Mouse (Mus musculus): ENCODE results near the gene Rabep1. TPM values are rescaled to one million over a fixed set of nuclear protein-coding genes. Genes with fewer than 3 reads are reported as not detected.

The Rabep1 gene
- polyA plus RNA-seq, 1 experiment from 2014 or later = 50.3 TPM

DNA sequence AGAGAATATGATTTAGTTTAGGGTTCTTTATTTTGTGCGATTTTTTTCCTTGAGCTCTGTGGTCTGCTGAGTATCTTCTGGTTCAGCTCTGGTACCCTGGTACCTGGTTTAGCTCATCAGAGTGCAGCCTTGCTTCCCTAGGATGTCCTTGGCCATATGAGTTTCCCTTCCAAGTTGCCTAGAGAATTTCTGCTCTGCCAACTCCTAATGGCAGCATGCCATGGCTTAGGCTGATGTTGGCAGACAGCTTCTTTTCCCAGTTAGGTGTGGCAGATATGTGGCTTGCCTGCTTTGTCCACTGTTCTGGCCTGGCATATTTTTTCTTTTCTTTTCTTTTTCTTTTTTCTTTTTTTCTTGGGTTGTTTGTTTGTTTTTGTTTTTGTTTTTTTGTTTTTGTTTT lies 25.8 kb downstream of the Rabep1 start:
- peak; percentile 71 for DNase-seq (ENCODE audit: low spot score)
- 80% methylated on average over 1 of the region's 1 CpGs for WGBS
- no peaks in the 10 kb centered on the region for H3K4me1 ChIP-seq (ENCODE audit: control insufficient read depth, insufficient read depth, low read length)

DNA sequence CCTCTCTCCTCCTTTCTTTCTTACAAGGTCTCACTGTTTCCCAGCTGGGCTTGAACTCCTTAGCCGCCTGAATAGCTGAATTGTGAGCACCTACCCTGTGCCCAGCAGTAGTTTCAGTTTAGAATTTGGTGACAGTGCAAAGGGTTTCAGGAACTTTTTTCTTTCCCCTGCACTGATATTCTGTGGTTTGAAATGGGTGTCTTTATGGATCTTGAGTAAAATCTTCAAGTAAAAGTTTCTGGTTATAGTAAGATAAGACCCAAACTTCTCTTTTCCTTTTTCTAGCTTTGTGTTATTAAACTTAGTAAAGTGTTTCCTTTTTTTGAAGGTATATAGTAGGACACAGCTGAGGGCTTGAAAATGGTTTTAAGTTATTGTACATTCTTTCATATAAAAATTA lies 26.5 kb downstream of the Rabep1 start:
- Histone ChIP-seq H3K27me3 (replicated peaks; ENCODE audit: control insufficient read depth, insufficient read depth, low read length) (no peaks in the 10 kb centered on the region), H3K36me3 (ENCODE audit: control insufficient read depth, insufficient read depth, low read length) (no peaks in the 10 kb centered on the region), H3K4me1 (ENCODE audit: control insufficient read depth, insufficient read depth, low read length) (no peaks in the 10 kb centered on the region), H3K9ac (ENCODE audit: low read length) (no peak overlapping the region), H3K27ac (ENCODE audit: low read depth, low read length) (no peak overlapping the region), H3K4me2 (ENCODE audit: low read length) (no peak overlapping the region), H3K4me3 (ENCODE audit: low read depth, low read length) (no peak overlapping the region), H3K9me3 (replicated peaks; ENCODE audit: control insufficient read depth, low read length) (no peaks in the 10 kb centered on the region)
- 51% methylated on average over 1 of the region's 1 CpGs for WGBS
- ATAC-seq (no peak), DNase-seq (ENCODE audit: low spot score) (no peak)

More for the DNA sequence above, 25.8 kb downstream of the Rabep1 start:
- no peaks in the 10 kb centered on the region for H3K27me3 ChIP-seq (replicated peaks; ENCODE audit: control insufficient read depth, insufficient read depth, low read length)
- H3K27ac ChIP-seq (ENCODE audit: low read depth, low read length) = no peak overlapping the region
- no peak overlapping the region for H3K9ac ChIP-seq (ENCODE audit: low read length)
- H3K4me2 ChIP-seq (ENCODE audit: low read length) = no peak overlapping the region
- no peaks in the 10 kb centered on the region for H3K36me3 ChIP-seq (ENCODE audit: control insufficient read depth, insufficient read depth, low read length)
- no peak overlapping the region for H3K4me3 ChIP-seq (ENCODE audit: low read depth, low read length)
- no peak for ATAC-seq
- no peaks in the 10 kb centered on the region for H3K9me3 ChIP-seq (replicated peaks; ENCODE audit: control insufficient read depth, low read length)

DNA sequence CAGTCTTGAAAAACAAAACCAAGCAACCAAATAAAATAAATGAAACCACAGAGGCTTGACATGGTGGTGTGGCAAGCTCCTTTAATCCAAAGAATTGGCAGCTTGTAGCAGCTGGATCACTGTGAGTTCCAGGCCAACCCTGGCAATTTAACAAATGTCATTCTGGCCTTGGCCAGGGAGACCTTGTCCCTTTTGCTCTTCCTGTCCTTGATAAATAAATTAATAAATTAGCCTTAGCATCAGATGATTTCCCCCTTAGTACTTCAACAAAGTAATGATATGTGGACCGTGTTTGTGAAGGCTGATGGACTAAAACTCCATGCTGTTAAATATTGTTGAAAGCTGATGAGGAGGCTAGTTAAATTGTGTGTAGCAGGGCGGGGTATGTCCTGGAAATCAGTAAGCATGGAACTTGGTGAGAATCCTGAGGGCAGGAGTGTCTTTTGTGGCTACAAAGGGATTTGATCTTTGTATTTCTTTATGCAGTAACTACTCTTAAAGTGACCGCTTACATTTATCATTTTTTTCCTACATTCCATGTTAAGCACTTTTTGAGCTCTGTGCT lies 27.3 kb downstream of the Rabep1 start:
- H3K4me3 ChIP-seq (ENCODE audit: low read depth, low read length) = no peak overlapping the region
- DNase-seq (ENCODE audit: low spot score) = no peak
- no peak overlapping the region for H3K4me2 ChIP-seq (ENCODE audit: low read length)
- no peaks in the 10 kb centered on the region for H3K27me3 ChIP-seq (replicated peaks; ENCODE audit: control insufficient read depth, insufficient read depth, low read length)
- H3K9me3 ChIP-seq (replicated peaks; ENCODE audit: control insufficient read depth, low read length) = no peaks in the 10 kb centered on the region
- ATAC-seq = no peak
- WGBS = 89% methylated on average over 3 of the region's 3 CpGs
- no peaks in the 10 kb centered on the region for H3K4me1 ChIP-seq (ENCODE audit: control insufficient read depth, insufficient read depth, low read length)
- no peak overlapping the region for H3K27ac ChIP-seq (ENCODE audit: low read depth, low read length)
- H3K9ac ChIP-seq (ENCODE audit: low read length) = no peak overlapping the region
- H3K36me3 ChIP-seq (ENCODE audit: control insufficient read depth, insufficient read depth, low read length) = no peaks in the 10 kb centered on the region

- ATAC-seq = no peak
- 93% methylated on average over 1 of the region's 1 CpGs for WGBS
Measured at GRCm38 (mm10) chr11:70873846-70874613, 29.5 kb downstream of the Rabep1 start.

DNA sequence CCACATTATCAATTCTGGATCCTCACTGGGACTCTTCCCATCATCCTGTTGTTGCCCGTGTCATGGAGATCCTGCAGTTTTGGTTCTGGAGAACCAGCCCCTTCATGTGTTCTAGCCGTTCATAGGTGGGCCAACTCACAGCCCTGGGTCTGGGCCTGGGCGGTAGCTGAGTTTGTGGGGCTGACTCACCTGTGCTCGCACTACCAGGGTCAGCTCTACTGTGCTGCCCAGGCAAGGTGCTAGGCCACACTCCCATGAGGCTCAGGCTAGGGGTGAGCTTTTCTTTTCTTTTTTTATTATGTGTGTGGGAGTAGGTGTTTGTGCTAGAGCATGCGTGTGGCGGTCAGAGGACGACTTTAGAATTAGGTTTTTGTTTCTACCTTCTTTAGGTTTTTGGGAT lies 33.1 kb downstream of the Rabep1 start:
- Histone ChIP-seq H3K27ac (ENCODE audit: low read depth, low read length) (no peak overlapping the region), H3K4me2 (ENCODE audit: low read length) (no peak overlapping the region), H3K36me3 (ENCODE audit: control insufficient read depth, insufficient read depth, low read length) (0 out of 2 replicates have a peak, but pooled peaks cover 8% of the 10 kb centered on the region), H3K9me3 (replicated peaks; ENCODE audit: control insufficient read depth, low read length) (no peaks in the 10 kb centered on the region), H3K9ac (ENCODE audit: low read length) (no peak overlapping the region), H3K27me3 (replicated peaks; ENCODE audit: control insufficient read depth, insufficient read depth, low read length) (no peaks in the 10 kb centered on the region), H3K4me3 (ENCODE audit: low read depth, low read length) (no peak overlapping the region), H3K4me1 (ENCODE audit: control insufficient read depth, insufficient read depth, low read length) (no peaks in the 10 kb centered on the region)
- 97% methylated on average over 7 of the region's 7 CpGs for WGBS
- no peak for DNase-seq (ENCODE audit: low spot score)
- no peak for ATAC-seq

More at GRCm38 (mm10) chr11:70873846-70874613, 29.5 kb downstream of the Rabep1 start:
- Histone ChIP-seq H3K27ac (ENCODE audit: low read depth, low read length) (no peak overlapping the region), H3K4me1 (ENCODE audit: control insufficient read depth, insufficient read depth, low read length) (no peaks in the 10 kb centered on the region), H3K4me3 (ENCODE audit: low read depth, low read length) (no peak overlapping the region), H3K9me3 (replicated peaks; ENCODE audit: control insufficient read depth, low read length) (no peaks in the 10 kb centered on the region), H3K4me2 (ENCODE audit: low read length) (no peak overlapping the region), H3K27me3 (replicated peaks; ENCODE audit: control insufficient read depth, insufficient read depth, low read length) (no peaks in the 10 kb centered on the region), H3K36me3 (ENCODE audit: control insufficient read depth, insufficient read depth, low read length) (0 out of 2 replicates have a peak, but pooled peaks cover 3% of the 10 kb centered on the region), H3K9ac (ENCODE audit: low read length) (no peak overlapping the region)
- no peak for DNase-seq (ENCODE audit: low spot score)

DNA sequence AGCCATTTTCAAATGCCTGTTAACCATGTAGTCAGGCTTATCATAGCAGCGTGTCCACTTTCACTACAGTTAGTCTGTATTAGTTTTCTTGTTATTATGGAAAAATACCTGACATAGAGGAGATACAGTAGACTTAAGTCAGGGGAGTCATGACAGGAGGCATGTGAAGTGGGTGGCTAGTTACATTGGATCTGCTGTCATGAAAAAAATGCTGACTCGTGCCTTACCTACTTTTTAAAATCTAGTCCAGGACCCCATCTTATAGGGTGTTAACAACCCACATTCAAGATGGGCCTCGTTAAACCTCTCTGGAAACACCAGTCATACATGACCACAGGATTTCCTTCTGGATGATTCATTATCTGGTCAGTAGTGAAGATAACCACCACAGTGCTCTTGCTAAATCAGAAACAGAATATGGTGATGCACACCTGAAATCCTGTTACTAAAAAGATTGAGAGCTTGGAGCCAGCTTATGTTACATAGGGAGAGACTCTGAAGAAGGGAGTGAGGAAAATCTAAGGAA lies 38.4 kb downstream of the Rabep1 start:
- WGBS = 88% methylated on average over 3 of the region's 3 CpGs
- no peak for DNase-seq (ENCODE audit: low spot score)
- ATAC-seq = no peak

DNA sequence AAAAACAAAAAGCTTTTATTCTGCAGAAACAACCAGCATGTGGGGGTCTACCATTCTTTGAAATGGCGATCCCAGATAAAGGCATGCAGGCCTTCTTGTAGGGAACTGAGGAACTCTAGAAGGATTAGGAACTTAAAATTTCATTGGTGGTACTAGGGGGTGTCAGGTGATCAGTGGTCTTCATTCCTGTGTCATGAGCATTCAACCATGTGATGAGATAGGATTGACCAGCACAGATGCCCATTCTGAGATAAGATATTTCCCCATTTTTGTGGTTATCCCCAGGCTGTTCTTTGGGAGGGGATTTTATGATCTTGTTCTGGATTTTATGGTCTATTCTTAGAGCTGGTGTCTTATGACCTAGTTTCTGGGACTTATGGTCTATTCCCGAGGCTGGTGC lies 46.1 kb downstream of the Rabep1 start:
- peaks cover 27% of the 10 kb centered on the region for H3K36me3 ChIP-seq (ENCODE audit: control insufficient read depth, insufficient read depth, low read length)
- WGBS = 91% methylated on average over 2 of the region's 2 CpGs
- no peak overlapping the region for H3K9ac ChIP-seq (ENCODE audit: low read length)
- H3K4me3 ChIP-seq (ENCODE audit: low read depth, low read length) = no peak overlapping the region
- DNase-seq (ENCODE audit: low spot score) (no peak), ATAC-seq (no peak)
- no peaks in the 10 kb centered on the region for H3K4me1 ChIP-seq (ENCODE audit: control insufficient read depth, insufficient read depth, low read length)
- no peaks in the 10 kb centered on the region for H3K9me3 ChIP-seq (replicated peaks; ENCODE audit: control insufficient read depth, low read length)
- H3K27ac ChIP-seq (ENCODE audit: low read depth, low read length) = no peak overlapping the region
- no peak overlapping the region for H3K4me2 ChIP-seq (ENCODE audit: low read length)
- no peaks in the 10 kb centered on the region for H3K27me3 ChIP-seq (replicated peaks; ENCODE audit: control insufficient read depth, insufficient read depth, low read length)

More for the DNA sequence above, 38.4 kb downstream of the Rabep1 start:
- H3K4me3 ChIP-seq (ENCODE audit: low read depth, low read length) = no peak overlapping the region
- H3K4me2 ChIP-seq (ENCODE audit: low read length) = no peak overlapping the region
- no peak overlapping the region for H3K9ac ChIP-seq (ENCODE audit: low read length)
- peaks cover 17% of the 10 kb centered on the region for H3K36me3 ChIP-seq (ENCODE audit: control insufficient read depth, insufficient read depth, low read length)
- no peak overlapping the region for H3K27ac ChIP-seq (ENCODE audit: low read depth, low read length)
- no peaks in the 10 kb centered on the region for H3K4me1 ChIP-seq (ENCODE audit: control insufficient read depth, insufficient read depth, low read length)
- H3K27me3 ChIP-seq (replicated peaks; ENCODE audit: control insufficient read depth, insufficient read depth, low read length) = no peaks in the 10 kb centered on the region
- no peaks in the 10 kb centered on the region for H3K9me3 ChIP-seq (replicated peaks; ENCODE audit: control insufficient read depth, low read length)

- H3K27ac ChIP-seq (ENCODE audit: low read depth, low read length) = no peak overlapping the region
- no peaks in the 10 kb centered on the region for H3K9me3 ChIP-seq (replicated peaks; ENCODE audit: control insufficient read depth, low read length)
- H3K36me3 ChIP-seq (ENCODE audit: control insufficient read depth, insufficient read depth, low read length) = peaks cover 26% of the 10 kb centered on the region
- H3K4me2 ChIP-seq (ENCODE audit: low read length) = no peak overlapping the region
- no peak overlapping the region for H3K4me3 ChIP-seq (ENCODE audit: low read depth, low read length)
- H3K4me1 ChIP-seq (ENCODE audit: control insufficient read depth, insufficient read depth, low read length) = no peaks in the 10 kb centered on the region
- DNase-seq (ENCODE audit: low spot score) = no peak
- no peak overlapping the region for H3K9ac ChIP-seq (ENCODE audit: low read length)
- no peaks in the 10 kb centered on the region for H3K27me3 ChIP-seq (replicated peaks; ENCODE audit: control insufficient read depth, insufficient read depth, low read length)
- ATAC-seq = no peak
Measured at GRCm38 (mm10) chr11:70891616-70892015, 47.0 kb downstream of the Rabep1 start.

- no peaks in the 10 kb centered on the region for H3K4me1 ChIP-seq (ENCODE audit: control insufficient read depth, insufficient read depth, low read length)
- no peak for DNase-seq (ENCODE audit: low spot score)
- no peak overlapping the region for H3K9ac ChIP-seq (ENCODE audit: low read length)
- no peaks in the 10 kb centered on the region for H3K9me3 ChIP-seq (replicated peaks; ENCODE audit: control insufficient read depth, low read length)
- H3K4me2 ChIP-seq (ENCODE audit: low read length) = no peak overlapping the region
- no peak overlapping the region for H3K4me3 ChIP-seq (ENCODE audit: low read depth, low read length)
- 94% methylated on average over 3 of the region's 3 CpGs for WGBS
- ATAC-seq = no peak
- H3K36me3 ChIP-seq (ENCODE audit: control insufficient read depth, insufficient read depth, low read length) = peaks cover 22% of the 10 kb centered on the region
- H3K27ac ChIP-seq (ENCODE audit: low read depth, low read length) = no peak overlapping the region
- H3K27me3 ChIP-seq (replicated peaks; ENCODE audit: control insufficient read depth, insufficient read depth, low read length) = no peaks in the 10 kb centered on the region
Measured at GRCm38 (mm10) chr11:70897680-70898079, 53.1 kb downstream of the Rabep1 start.

Measured in forebrain, embryonic 14.5 days (tissue).